Mouse (Mus musculus): Measurements from ENCODE around the gene Stk35. TPM values are rescaled to one million over a fixed set of nuclear protein-coding genes. Genes with fewer than 3 reads are reported as not detected.

Gene Stk35
- polyA plus RNA-seq (2012; rRNA removed), result 19.7 and 20.6 TPM in 2 replicates

GRCm38 (mm10) chr2:129800271-129800903 lies at the start of gene Stk35:
Gene Stk35, plus strand, starts transcription at chr2:129800517.

Other genes with a start within 250 kb of the Stk35 start
- 33.4 and 35.7 TPM in 2 replicates for gene Sirpa, start 207.7 kb upstream of the Stk35 start, polyA plus RNA-seq (2012; rRNA removed)
- 3.8 and 4.5 TPM in 2 replicates for gene Pdyn, start 100.7 kb upstream of the Stk35 start, polyA plus RNA-seq (2012; rRNA removed)
- 0.18 and 0.31 TPM in 2 replicates for gene Tgm3, start 211.8 kb downstream of the Stk35 start, polyA plus RNA-seq (2012; rRNA removed)

All from central nervous system, embryonic 14 days (tissue).